Mouse (Mus musculus) intestine, embryonic 16.5 days (tissue): ENCODE data around the gene Rgs16. TPM values are rescaled to one million over a fixed set of nuclear protein-coding genes. Genes with fewer than 3 reads are reported as not detected.

Experiments
- ATAC-seq: fragments of 200-750 bp; cut with Nextera tagmentation; 2 replicates; pipeline ENCODE4 v1.8.0; 2017; ENCODE audit warnings: moderate TSS enrichment, moderate library complexity
- H3K27ac ChIP-seq: fragments of 300-500 bp; sonication (generic); 2 replicates; pipeline ENCODE4 v1.5.1; 2014; ENCODE audit warnings: mild to moderate bottlenecking, low read length
- H3K27me3 ChIP-seq: fragments of 300-500 bp; sonication (generic); replicated peaks from 2 replicates; pipeline ENCODE4 v1.6.1; 2014; ENCODE audit warnings: low read length, control low read depth, mixed read lengths; ENCODE audit not compliant: control insufficient read depth, insufficient read depth
- H3K36me3 ChIP-seq: fragments of 300-500 bp; sonication (generic); 2 replicates; pipeline ENCODE4 v1.6.1; 2014; ENCODE audit warnings: low read length, control low read depth; ENCODE audit not compliant: control insufficient read depth, insufficient read depth
- H3K4me1 ChIP-seq: fragments of 300-500 bp; sonication (generic); 2 replicates; pipeline ENCODE4 v1.6.1; 2014; ENCODE audit warnings: low read length, control low read depth, mixed read lengths; ENCODE audit not compliant: control insufficient read depth, insufficient read depth
- H3K4me2 ChIP-seq: fragments of 300-500 bp; sonication (generic); 2 replicates; pipeline ENCODE4 v1.6.1; 2014; ENCODE audit warnings: low read depth, low read length, control low read depth
- H3K4me3 ChIP-seq: fragments of 300-500 bp; sonication (generic); 2 replicates; pipeline ENCODE4 v1.5.1; 2014; ENCODE audit warnings: mild to moderate bottlenecking, low read length
- H3K9ac ChIP-seq: fragments of 300-500 bp; sonication (generic); 2 replicates; pipeline ENCODE4 v1.6.1; 2014; ENCODE audit warnings: low read depth, low read length
- H3K9me3 ChIP-seq: fragments of 300-500 bp; sonication (generic); 2 replicates; pipeline ENCODE4 v1.6.1; 2016; ENCODE audit warnings: low read length, control low read depth; ENCODE audit not compliant: control insufficient read depth
- WGBS: fragments of 180-500 bp; shearing (Covaris S2); extraction: QIAGEN DNeasy Blood & Tissue Kit; methylation state at CpG from one replicate; pipeline ENCODE4 v1.1.7; 2014; 5-methylcytosine and 5-hydroxymethylcytosine counted together
- polyA plus RNA-seq: library from polyadenylated mRNA; unstranded; fragments of >200 nt; fragmentation: Nextera tagmentation; extraction: Ambion mirVana; gene quantifications from 2 replicates; pipeline ENCODE4 v1.2.1, GENCODE M21; 2015

The Rgs16 gene
- polyA plus RNA-seq, 1 experiment from 2014 or later = 5.3 TPM

DNA sequence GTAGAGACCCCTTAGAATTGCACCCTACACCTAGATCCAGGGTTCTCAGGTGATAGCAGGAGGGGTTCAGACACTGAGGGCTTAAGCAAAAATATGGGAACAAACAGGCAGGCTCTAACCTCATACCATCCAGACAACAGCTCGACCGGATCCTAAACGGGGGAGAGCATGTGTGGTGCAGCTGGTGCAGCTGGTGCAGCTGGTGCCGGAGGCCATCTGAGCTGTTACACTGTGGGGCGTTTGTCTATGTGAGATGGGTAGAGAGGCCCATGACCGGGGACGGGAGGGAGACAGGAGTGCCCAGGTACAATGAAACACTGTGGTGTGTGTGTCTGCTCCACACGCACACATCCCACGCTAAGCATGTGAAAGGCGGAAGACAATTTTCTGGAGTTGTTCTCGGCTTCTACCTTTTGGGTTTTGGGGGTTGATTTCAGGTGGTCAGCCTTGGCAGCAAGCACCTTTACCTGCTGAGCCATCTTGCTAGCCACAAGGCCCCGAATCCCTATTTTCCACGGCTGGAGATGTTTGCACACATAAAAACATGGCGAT lies 6.0 kb downstream of the Rgs16 start:
- Histone ChIP-seq H3K27me3 (peaks cover 4% of the 10 kb centered on the region), H3K9ac (no peak overlapping the region), H3K36me3 (no peaks in the 10 kb centered on the region), H3K4me2 (no peak overlapping the region), H3K9me3 (no peaks in the 10 kb centered on the region), H3K4me3 (no peak overlapping the region), H3K27ac (no peak overlapping the region), H3K4me1 (peaks cover 7% of the 10 kb centered on the region)
- WGBS = 80% methylated on average over 14 of the region's 14 CpGs
- no peak for ATAC-seq

- Histone ChIP-seq H3K4me2 (no peak overlapping the region), H3K9ac (no peak overlapping the region), H3K4me3 (no peak overlapping the region), H3K4me1 (peaks cover 7% of the 10 kb centered on the region), H3K27ac (no peak overlapping the region), H3K9me3 (no peaks in the 10 kb centered on the region), H3K36me3 (no peaks in the 10 kb centered on the region), H3K27me3 (peaks cover 4% of the 10 kb centered on the region)
- WGBS = 2% methylated on average over 12 of the region's 12 CpGs
- no peak for ATAC-seq
Observed at GRCm38 (mm10) chr1:153746728-153747127, 6.6 kb downstream of the Rgs16 start.

- H3K4me1 ChIP-seq = peaks cover 7% of the 10 kb centered on the region; the same call in 1 of the 2 replicates
- H3K27me3 ChIP-seq = no peaks in the 10 kb centered on the region
- H3K9me3 ChIP-seq = no peaks in the 10 kb centered on the region
- 54% methylated on average over 12 of the region's 12 CpGs for WGBS
- 0 out of 2 replicates have a peak overlapping the region, but pooled peaks have one; percentile 29 for H3K27ac ChIP-seq
- no peak overlapping the region for H3K4me3 ChIP-seq
- no peak overlapping the region for H3K9ac ChIP-seq
- no peak overlapping the region; the same call in 1 of the 2 replicates for H3K4me2 ChIP-seq
- ATAC-seq = no peak
- no peaks in the 10 kb centered on the region for H3K36me3 ChIP-seq
Observed at GRCm38 (mm10) chr1:153747861-153748530, 7.8 kb downstream of the Rgs16 start.

DNA sequence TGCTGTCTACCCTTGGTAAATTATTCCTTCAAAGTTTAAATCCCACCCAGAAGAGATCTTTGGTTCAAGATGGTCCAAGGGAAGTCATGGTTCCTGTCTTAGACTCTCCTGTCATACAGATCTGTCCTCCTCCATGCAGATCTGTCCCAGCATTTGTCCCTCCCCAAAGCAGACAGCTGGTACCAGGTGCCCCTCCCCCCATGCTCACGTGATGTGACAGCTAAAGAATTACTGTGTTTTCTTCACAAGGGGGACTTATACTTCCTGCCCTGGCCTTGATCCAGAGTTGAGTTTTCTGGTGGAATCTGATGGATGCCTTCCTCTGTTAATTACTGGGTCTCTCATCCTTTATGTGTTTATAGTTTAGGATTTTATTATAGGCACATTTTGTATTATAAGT lies 8.4 kb downstream of the Rgs16 start:
- no peak for ATAC-seq
- peaks cover 7% of the 10 kb centered on the region; the same call in 1 of the 2 replicates for H3K4me1 ChIP-seq
- H3K4me3 ChIP-seq = no peak overlapping the region
- no peak overlapping the region for H3K9ac ChIP-seq
- WGBS = 14% methylated on average over 1 of the region's 1 CpGs
- no peaks in the 10 kb centered on the region for H3K9me3 ChIP-seq
- no peak overlapping the region; the same call in 1 of the 2 replicates for H3K4me2 ChIP-seq
- no peaks in the 10 kb centered on the region for H3K36me3 ChIP-seq
- H3K27ac ChIP-seq = 0 out of 2 replicates have a peak overlapping the region, but pooled peaks have one; percentile 29
- H3K27me3 ChIP-seq = no peaks in the 10 kb centered on the region

DNA sequence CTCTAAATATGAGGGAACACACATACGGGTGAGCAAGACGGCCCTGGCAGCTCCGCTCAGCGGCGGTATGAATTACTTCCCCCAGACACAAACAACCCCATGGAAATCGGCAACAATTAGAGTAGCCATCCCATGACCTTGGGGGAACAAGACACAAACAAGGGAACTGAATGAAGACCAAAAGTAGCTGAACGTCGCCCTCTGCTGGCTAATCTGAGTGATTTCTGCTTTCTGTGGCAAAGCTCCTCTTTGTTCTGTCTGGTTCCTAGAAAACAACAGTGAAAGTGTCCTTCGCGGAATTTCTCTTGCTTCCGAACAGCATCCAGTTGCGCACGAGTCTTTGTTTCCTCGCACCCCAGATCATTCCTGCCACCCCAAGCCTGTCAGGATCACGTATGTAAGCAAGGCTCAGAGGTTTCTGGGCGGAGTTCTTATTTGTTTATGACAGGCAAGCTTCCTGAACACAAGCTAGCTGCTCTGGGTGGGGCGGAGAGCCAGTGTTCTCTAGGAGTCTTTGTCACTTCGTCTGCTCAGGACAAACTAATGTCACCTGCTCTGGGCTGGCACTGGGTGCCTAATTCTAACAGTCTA lies 9.2 kb downstream of the Rgs16 start, which contains the start of gene Rnasel:
Gene Rnasel, plus strand, starts transcription at position 216 of the 591 bp plus-strand sequence.
- Histone ChIP-seq H3K27me3 (no peaks in the 10 kb centered on the region), H3K36me3 (no peaks in the 10 kb centered on the region), H3K4me2 (peak within 1 kb of the TSS; percentile 68), H3K9ac (peak within 1 kb of the TSS; percentile 66), H3K27ac (peak within 1 kb of the TSS; percentile 54), H3K4me1 (peaks cover 7% of the 10 kb centered on the region; the same call in 1 of the 2 replicates), H3K4me3 (peak within 1 kb of the TSS; percentile 46), H3K9me3 (no peaks in the 10 kb centered on the region)
- 4% methylated on average over 18 of the region's 18 CpGs for WGBS
- peak; percentile 70 for ATAC-seq

- Histone ChIP-seq H3K4me2 (peak overlapping the region; percentile 68), H3K4me3 (peak overlapping the region; percentile 46; the same call in 1 of the 2 replicates), H3K9me3 (no peaks in the 10 kb centered on the region), H3K27me3 (no peaks in the 10 kb centered on the region), H3K9ac (peak overlapping the region; percentile 66; the same call in 1 of the 2 replicates), H3K27ac (peak overlapping the region; percentile 54; the same call in 1 of the 2 replicates), H3K36me3 (no peaks in the 10 kb centered on the region), H3K4me1 (peaks cover 7% of the 10 kb centered on the region; the same call in 1 of the 2 replicates)
- 55% methylated on average over 6 of the region's 6 CpGs for WGBS
- no peak for ATAC-seq
Observed at GRCm38 (mm10) chr1:153750054-153750453, 9.9 kb downstream of the Rgs16 start.

GRCm38 (mm10) chr1:153751763-153752301 lies 11.7 kb downstream of the Rgs16 start:
- peak; percentile 78 for ATAC-seq
- Histone ChIP-seq H3K27me3 (no peaks in the 10 kb centered on the region), H3K36me3 (no peaks in the 10 kb centered on the region; the same call in 1 of the 2 replicates), H3K4me1 (peaks cover 7% of the 10 kb centered on the region; the same call in 1 of the 2 replicates), H3K4me3 (peak overlapping the region; percentile 50), H3K9ac (peak overlapping the region; percentile 74), H3K4me2 (peak overlapping the region; percentile 60), H3K9me3 (no peaks in the 10 kb centered on the region), H3K27ac (peak overlapping the region; percentile 96)
- WGBS = 17% methylated on average over 13 of the region's 13 CpGs

DNA sequence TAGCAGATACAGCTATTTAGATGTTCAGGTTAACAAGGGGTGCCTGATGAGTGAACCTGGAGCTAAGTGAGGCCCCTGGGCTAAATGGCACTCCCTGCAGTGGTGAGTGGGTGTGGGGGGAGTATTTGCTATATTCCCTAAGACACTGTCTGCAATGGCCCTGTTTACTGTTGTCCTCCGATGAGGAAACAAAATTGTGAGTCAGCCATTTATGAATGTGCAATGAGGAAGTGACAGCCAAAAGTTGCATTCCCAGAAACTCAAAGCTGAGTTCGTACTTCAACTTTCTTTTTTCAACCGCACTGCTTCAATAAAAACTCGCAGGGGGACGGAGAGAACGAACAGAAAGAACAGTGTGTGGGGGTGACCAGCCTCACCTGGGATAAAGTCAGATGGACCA lies 12.4 kb downstream of the Rgs16 start:
- Histone ChIP-seq H3K4me3 (peak overlapping the region; percentile 50), H3K36me3 (no peaks in the 10 kb centered on the region; the same call in 1 of the 2 replicates), H3K9ac (peak overlapping the region; percentile 74), H3K27me3 (no peaks in the 10 kb centered on the region), H3K4me2 (peak overlapping the region; percentile 60), H3K27ac (peak overlapping the region; percentile 96), H3K4me1 (peaks cover 7% of the 10 kb centered on the region; the same call in 1 of the 2 replicates), H3K9me3 (no peaks in the 10 kb centered on the region)
- ATAC-seq = peak; percentile 10; the same call in 1 of the 2 replicates
- 69% methylated on average over 6 of the region's 6 CpGs for WGBS
